Mouse (Mus musculus) right cerebral cortex, postnatal 25 days (tissue): ENCODE results near the gene Ikzf1.

Experiments used
- DNase-seq: peaks from one replicate; pipeline ENCODE4 v3.0.0; 2022

The Ikzf1 gene

DNA sequence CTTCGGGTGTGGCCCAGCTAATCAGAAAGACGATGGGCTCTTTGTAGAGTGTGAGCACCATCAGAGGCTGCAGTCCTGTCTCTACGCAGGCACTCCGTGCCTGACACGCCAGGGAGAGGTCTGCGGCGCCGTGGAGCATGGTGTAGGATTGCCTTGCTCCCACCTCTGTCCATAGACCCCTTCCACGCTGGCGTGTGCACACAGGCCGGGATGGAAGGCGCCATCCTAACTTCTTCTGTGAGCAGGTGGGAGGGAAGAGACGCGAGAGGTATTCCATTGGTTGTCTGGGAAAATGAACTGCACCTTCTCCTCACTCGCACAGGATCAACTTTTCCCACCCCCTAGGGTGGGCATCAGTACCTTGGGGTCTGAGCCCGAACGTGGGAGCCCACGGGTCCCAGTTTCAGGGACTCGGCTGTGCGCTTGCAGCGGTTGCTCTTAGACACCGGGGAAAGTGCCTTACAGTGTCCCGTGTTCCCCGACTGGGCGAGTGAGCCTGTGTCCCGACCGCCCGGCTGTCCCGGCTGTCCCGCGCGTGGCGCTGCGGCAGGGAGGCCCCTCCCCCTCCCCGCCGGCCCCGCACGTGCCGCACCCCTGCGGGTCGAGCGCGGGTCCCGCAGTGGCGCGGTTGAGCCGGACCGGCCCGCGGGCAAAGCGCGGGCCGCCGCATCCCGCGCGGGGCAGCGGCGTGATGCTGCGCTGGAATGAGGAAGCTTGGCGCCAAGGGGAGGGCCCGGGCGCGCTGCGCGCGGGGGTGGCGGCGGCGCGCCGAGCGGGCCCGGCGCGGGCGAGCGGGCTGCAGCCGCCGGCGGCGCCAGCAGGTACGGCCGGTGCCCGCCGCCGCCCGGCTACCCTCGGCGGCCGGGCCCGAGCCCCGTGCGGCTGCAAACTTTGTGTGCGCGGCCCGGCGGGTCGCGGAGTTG, at the start of gene Ikzf1:
TSS of gene Ikzf1 (plus strand) at position 74 of the 923 bp plus-strand sequence.
- DNase-seq, result no peak

DNA sequence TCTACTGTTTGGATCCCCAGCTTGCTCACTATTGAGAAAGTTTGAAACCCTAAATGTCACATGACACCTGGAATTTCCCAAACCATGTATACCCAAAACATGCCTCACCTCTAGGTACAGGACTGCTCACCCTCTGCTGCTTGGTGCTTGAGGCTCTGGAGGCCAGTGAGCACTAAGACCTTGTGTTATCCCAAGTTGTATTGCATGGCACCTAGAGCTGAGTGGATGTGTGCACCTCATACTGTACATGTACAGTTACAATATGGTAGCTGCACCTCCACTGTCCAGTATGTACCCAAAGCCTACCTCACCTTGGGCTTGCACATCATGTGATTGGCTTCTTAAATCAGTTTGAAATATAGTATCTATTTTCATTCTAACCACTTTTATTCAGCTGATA, 40.5 kb upstream of the Ikzf1 start:
- DNase-seq, result no peak

DNA sequence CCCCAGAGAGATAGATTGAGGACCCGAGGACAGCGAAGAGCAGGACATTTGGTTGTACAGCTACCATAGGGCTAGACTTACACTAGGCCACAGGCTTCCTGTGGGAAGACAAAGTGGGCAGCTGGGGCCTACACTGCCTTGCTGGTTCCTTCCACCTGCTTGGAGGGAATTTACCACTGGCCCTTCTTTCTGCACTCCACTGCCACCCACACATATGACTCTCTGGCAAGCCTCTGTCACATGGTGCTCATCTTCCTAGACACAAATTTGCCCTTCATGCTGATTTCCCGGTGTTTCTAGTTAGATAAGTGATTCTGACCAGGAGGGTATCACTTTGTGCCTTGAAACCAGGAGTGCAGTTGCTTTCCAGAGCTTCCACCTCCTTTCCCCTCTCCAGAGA, 28.4 kb upstream of the Ikzf1 start:
- DNase-seq, result no peak

DNA sequence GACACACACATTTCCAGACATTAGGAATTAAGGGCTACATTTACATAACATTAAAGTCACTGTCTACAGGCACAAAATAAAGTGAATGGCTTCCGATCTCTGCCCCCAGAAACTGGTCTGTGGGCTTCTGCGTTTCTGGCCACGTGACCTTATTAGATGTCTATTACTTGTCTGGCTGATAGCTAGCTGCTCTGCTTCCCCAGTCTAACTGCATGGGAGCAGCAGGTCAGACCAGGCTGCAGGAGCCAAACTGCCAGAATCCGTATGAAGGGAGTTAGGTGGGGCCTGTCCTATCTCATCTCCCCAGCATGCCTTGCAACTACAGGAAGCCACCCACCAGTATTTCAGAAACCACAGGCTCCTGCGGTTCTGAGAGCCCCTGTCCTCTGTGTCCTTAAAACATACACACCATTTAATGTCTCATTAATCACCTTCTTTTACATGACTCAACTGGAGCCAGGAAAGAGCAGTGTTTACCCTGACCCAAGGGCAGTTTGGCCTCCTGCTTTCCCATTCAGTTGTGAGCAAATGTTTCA, 27.7 kb upstream of the Ikzf1 start:
- DNase-seq, result no peak

DNA sequence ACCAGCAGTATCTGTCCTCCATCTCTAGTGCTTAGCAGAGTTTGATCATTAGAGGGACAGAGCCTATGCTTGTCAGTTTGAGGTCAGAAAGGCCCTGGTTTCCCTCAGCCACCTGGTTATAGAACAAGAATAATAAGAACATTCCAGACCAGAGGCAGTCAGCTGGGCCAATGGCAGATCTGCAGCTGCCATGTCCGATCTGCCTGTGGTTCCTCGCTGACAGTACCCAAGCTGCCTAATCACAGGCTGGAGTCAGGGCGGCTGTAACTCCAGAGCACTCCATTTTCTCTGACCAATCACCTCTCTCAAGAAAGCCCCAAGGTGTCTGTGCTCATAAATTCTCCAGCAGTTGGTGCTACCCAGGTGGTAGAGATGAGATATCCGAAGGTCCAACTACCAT, 27.2 kb upstream of the Ikzf1 start:
- no peak for DNase-seq

DNA sequence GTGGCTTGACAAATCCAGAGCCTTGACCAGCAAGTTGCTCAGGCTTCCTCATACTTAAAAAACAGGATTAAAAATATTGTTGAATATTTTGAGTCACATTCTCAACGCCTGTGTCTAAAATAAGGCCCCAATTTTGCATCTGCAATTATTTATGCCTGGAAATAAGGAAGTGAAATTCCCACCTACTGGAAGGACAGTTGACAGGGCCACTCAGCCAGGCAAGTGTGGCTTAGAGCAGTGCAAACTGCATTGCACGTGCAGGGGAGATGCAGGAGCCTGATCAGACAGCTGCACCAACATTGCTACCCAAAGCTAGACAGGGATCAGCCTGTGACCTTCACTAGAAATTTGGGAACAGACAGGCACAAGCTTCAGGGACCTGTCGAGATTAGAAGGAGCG, 26.0 kb upstream of the Ikzf1 start:
- no peak for DNase-seq

DNA sequence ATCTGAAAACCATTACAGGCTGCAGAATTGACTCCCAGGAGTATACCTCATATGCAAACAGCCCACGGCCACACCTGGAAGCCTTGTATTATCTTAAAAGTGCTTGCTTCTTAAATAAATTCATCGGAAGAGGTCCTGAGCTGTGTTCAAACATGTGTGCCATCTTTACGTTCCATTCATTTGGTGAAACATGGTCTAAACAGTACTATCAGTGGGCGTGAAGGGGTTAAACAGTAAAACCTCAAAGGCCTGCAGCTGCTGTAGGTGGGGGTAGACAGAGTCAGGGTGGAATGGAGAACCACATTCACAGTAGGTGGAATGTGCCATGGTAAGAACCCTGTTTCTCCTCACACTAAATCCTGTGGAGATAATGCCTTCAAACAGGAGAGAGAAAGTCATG, 24.2 kb upstream of the Ikzf1 start:
- DNase-seq, result no peak

DNA sequence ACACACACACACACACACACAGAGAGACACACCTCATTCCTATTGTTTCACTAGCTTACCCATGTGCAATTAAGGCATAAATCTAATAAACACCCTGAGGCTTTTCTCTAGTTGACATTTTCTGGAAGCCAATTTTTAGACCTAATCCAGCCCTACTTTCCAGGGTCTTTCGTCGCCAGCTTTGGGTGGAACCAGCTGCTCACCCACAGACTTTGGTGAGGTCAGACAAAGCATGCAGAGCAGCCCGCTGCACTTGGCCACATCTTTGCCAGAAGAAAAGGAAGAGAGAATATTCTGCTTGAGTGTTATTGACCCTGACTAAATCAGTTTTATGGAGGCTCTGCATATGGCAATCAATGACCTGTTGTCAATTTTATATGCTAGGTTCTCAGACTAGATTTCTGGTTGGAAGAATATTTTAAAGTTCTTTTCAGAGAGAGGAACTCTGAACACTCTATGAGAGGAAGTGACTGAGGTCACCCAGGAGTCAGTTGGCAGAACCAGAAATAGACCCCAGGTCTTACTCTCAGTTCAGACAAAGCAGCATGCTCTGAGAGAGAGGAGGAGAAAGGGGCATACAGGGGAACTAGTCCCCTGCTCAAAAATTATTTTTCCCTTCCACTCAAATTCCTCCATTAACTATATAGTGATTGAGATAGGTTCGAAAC, 17.4 kb upstream of the Ikzf1 start:
- DNase-seq, result no peak

DNA sequence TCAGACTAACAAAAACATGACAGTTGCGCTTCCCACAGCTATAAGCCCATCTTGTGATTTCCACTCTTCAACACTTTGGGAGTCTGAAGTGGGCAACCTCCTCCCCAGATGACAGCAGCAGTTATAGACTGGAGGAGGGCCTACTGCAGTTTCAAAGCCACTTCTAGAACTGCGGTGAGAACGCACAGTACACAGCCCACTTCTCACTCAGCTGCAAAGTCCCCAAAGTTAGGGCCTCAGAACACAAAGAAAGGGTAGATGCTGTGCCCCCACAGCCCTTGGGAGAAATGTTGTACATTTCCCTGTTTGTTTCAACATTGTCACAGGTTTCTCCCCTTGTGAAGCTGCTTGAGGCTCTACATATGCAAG, 16.9 kb upstream of the Ikzf1 start:
- no peak for DNase-seq

DNA sequence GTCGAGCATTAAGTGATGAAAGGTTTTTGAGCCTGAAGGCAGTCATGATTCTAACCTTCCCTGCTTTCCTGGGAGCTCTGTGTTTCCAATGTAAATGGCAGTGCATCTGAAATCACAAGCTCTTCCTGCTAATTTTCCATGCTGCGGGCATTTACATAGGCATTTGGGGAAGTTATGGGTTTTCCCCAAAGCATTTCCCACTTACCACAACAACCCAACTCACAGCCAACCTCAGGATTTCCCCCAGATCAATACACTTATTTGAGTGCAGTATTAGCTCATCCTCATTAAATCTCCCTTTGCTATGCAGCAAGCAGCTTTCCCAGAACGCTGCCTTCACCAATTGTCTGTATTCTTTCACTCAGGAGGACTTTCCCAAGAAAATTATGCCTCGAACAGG, 11.8 kb upstream of the Ikzf1 start:
- no peak for DNase-seq

DNA sequence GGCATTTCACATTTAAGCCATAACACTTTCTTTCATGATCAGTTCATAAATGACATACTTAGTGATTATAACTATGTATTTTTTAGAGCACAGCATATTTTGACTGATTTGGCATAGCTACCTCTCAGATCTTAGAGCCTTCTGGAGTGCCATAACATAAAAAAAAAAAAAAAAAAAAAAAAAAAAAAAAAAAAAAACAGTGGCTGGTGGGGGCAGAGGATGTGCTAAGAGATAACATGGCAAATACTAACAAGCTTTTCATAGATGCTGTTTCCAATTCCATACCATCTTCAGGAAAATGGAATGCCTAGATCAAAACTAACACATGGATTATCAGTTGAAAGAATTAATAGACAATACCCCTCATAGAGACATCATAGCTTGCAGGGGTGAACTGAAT, 9.7 kb upstream of the Ikzf1 start:
- DNase-seq, result no peak

DNA sequence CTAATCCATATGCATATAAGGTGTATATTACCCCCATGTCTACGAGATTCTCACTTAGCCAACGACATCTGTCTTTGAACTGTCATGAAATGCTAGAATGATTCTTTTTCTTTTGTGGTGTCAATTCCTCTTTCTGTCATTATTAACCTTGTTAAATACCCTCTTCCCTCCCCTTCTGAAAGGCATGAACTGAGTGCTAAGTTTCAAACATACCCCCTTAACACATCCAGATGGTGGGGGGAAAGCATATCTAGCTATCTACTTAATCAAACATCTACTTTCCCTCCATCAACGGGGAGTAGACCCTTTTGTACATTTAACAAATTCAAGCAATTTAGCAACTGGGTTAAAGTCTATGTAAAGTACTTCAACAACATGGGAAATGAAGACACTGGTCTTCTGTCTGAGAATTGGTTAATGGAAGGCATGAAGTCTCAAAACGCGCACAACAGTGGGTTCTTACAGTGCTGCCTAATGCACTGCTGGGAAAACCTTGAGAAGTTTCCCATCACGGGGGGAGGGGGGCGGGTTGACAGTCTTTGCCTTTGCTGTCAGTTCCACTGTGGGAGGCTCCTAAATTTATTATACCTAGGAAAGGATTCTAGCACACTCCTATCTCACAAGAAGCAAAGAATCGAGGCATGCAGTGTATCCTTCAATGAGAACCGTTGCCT, 8.6 kb upstream of the Ikzf1 start:
- no peak for DNase-seq

DNA sequence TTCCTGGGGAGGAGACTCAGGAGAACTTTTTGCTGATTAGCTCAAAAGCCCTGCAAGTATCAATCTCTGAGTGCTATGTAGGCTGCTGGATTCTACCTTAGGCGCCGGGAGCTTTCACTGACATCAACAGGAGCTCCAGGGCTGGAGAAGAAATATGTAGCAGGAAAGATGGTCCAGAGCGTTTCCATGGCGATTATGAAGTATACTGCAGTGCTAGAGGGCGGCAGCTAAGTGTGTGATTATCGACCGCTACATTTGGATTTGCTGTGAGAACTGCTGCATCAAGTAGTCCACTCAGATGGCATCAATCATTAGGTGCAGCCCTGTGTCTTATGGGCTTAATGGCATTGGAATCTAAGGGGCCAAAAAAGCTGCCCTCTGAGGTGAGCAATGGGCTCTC, 7.6 kb upstream of the Ikzf1 start:
- DNase-seq, result no peak

DNA sequence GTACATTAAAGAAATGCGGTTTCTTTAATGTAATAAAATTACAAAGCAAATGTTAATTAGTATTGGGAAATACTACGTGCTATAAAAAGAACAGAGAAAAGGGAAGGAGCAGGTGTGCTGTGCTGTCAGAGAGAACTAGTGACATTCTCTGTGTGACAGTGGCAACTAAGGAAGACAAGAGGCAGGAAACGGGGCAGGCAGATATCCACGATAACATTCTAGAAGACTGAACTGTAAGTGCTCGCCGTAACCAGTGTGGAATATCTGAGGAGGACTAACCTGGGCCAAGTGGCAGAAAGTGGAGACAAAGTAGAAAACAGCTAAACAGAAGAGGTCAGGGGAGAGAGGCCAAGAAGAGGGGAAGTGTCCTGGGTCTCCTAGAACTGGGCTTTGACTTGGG, 5.8 kb upstream of the Ikzf1 start:
- DNase-seq, result no peak

DNA sequence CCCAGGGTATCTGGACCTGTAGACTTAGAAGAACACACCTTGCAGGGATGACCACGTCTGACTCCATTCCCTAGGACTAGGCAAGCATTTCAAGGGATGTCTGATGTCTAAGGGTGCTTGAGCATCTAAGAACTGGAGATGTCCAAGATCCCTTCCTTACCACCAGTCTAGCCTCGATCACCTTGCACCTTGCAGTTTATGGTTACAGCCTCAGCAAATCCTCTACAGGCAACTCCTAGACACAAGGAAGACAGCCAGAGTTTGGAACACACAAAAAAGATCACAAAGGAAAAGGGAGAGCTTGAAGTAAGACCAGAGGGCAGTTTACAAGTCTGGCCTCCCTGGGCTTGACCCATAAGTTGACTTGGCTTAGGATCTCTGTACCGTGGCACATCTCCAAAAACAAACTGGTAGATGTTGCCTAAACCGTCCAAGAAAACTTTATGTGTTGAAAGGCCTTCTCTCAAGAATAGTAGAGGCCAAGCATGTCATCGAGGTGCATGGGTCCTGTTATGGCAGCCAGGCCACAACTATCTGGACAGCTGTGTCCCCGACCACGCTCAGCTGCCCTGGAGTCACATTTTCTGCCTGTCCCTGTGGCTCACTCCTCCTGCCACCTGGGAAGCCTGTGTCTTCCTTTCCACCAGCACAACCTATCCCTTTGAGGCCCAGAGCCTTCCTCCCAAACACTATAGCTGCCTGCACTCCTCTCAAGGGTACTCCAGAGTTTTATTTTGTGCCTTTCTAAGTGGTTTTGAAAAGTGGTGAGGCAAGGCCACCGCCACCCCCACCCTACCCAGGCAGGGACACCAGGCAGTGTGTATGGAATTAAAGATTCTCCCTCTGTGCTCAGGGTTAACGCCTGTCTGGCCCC, 510 bp upstream of the Ikzf1 start:
- DNase-seq, result no peak

DNA sequence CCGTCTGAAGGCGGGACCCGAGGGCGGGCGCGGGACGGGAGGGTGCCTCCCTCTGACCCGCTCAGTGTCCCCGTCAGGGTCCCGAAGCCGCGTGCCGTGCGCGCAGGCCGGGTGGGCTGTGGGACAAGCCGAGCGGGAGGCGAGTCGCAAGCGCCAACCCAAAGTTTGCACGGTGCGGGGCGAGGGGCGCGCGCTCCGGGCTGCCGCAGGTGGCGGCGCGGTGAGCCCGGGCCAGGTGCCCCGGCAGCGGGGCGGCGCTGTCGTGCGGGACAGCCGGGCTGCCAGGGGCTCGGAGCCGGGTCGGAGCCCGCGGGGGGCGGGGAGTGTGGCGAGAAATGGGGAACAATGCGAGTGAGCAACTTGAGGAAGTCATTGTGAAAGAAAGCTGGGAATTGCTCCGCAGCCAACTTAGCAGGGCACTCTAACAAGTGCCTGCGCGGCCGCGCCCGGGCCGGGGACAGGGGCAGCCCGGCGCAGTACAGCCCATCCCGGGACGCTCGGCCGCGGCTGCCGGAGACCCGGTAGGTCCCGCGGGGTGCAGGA, 1.1 kb downstream of the Ikzf1 start:
- DNase-seq, result peak; percentile 38

DNA sequence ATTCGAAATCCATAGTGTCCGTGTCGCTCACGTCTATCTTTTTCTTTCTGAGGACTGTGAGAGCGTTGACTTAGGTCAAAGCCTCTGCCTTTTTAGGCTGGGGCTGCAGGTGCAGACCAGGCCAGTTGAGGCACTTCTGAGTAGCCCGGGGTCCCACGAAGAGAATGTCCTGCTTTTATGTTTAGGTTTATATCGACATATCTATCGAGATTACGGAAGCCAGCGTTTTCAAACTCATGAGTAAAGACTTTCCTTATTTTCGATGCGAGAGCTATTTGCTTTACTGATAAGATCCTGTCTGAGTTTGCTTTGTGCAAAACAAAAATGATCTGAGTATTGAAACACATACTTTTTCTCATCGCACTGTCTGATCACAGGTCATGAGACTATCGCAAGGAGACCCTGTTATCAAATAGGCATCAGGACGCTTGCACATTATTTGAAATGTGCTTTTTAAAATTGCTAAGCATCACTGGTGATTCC, 1.8 kb downstream of the Ikzf1 start:
- DNase-seq, result no peak

DNA sequence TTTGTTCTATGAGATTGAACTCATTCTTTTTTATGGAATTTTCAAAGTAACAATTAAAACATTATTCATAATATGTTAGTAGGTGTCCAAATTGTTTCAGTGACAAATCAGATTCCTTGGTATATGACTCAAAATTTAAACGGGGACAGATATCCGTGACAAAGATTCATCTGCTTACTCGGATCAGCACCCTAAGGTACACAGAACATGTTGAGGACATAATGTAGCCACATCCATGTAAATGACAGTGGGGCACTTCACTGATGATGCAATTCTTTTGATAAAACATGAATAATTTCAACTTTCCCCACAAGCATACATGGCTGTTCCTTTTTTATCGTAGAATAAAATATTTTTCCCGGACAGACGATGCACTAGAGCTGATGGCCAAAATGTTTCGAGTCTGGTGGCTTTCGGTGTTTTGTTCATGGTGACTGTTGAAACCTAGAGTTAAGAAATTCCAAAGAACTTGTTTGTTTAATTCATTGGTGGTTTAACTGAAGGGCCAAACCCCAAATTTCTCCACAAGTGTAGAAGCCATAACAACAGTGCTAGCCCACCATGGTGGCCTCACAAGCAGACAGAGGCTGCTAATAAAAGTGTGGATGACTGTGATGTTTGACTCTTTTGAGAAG, 2.9 kb downstream of the Ikzf1 start:
- no peak for DNase-seq

DNA sequence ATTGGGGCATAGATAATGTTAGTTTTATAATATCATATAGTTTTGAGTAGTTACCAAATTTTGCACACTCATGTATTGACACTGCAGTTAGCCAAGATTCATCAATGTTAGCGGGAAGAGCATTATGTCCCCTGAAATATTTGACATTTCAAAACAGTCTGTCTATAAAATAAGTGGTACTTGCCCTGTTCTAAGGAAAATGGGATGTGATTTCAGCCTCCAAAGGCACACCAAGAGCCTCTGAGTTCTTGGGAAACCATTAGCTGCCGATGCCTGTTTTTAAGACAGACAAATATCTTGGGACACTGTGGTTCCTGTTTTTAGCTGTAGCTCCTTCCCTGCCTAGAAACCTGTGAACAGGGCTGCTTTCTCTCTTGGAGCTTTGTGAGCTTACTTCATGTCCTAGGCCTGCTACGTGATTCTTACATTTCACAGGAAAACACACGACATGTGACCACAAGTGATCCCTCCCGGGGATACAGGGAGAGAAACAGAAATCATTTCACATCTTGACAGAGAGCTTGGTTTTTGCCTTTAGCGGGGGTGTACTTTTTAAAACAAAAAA, 4.0 kb downstream of the Ikzf1 start:
- DNase-seq, result no peak

DNA sequence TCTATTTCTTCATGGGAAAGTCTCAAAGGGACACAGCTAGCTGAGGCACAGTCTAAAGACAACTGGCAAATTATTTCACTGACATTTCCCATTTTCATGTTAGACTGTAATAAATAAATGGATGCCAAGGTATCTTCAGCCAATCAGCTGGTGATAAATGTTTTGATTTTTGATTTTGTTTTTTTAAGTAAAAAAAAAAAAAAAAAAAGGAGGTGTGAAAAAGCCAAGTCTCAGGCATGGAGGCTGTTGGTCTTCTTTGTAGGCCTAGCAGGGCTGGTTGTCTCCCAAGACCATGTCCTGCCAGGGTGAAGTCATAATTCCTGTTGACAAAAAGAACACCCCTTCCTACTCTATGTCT, 4.9 kb downstream of the Ikzf1 start:
- no peak for DNase-seq

DNA sequence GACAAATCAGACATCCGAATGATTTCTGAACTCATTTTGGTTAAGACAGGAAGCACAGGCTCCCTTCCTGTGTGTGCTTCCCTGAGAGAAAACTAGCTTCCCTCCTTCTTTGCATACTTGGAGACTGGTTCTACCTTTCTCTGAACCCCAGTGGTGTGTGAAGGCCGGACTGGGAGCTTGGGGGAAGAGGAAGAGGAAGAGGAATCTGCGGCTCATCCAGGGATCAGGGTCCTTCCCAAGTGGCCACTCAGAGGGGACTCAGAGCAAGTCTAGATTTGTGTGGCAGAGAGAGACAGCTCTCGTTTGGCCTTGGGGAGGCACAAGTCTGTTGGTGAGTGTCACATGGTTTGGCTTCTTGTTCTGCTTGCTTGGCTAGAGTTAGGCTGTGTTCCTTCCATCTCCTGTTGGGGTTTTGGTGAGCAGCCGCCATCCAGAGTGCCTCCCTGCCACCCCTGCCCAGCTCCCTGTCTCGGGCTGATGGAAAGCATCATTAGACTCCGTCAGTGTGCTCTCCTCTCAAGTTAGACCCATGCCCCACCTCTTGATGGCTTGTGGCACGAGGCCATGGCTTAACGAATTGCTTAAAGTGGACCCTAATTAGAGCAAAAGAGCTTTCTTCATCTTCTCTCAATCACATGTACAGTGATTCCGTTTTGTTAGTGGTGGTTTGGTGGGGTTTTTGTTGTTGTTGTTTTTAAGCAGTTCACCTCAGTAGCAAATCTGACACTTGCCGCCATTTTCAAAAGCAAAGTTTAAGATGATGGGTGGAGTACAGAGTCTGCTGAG, 5.4 kb downstream of the Ikzf1 start:
- no peak for DNase-seq
